Mouse (Mus musculus): ENCODE measurements at regions not wholly inside any gene's neighbourhood (a gene's known extent, or its start where the extent isn't known, plus 50 kb on each side); places are given as distances from the start of the nearest gene placed in this dataset.
"Not testable (repeated sequence)": the region's sequence is repeated elsewhere in the genome, so short reads cannot be mapped to it uniquely, and the experiment has no call there.

- DNase-seq (ENCODE audit: low read depth, low spot score), result no peak
Observed at GRCm38 (mm10) chr13:60471602-60472001, 130.1 kb upstream of the Dapk1 start.

- DNase-seq (ENCODE audit: low read depth, low spot score), result no peak
Observed at GRCm38 (mm10) chr13:60476366-60476765, 125.4 kb upstream of the Dapk1 start.

- DNase-seq (ENCODE audit: low read depth, low spot score), result no peak
Observed at GRCm38 (mm10) chr13:60478301-60478700, 123.4 kb upstream of the Dapk1 start.

- no peak for DNase-seq (ENCODE audit: low read depth, low spot score)
Observed at GRCm38 (mm10) chr13:60479043-60479861, 122.5 kb upstream of the Dapk1 start.

- DNase-seq (ENCODE audit: low read depth, low spot score), result no peak
Observed at GRCm38 (mm10) chr13:60479862-60480730, 121.7 kb upstream of the Dapk1 start.

- no peak for DNase-seq (ENCODE audit: low read depth, low spot score)
Observed at GRCm38 (mm10) chr13:60480731-60481431, 120.9 kb upstream of the Dapk1 start.

GRCm38 (mm10) chr13:60481451-60481850 lies 120.3 kb upstream of the Dapk1 start:
- not testable (repeated sequence) for DNase-seq (ENCODE audit: low read depth, low spot score)

- DNase-seq (ENCODE audit: low read depth, low spot score), result no peak
Observed at GRCm38 (mm10) chr13:60481946-60482345, 119.8 kb upstream of the Dapk1 start.

- DNase-seq (ENCODE audit: low read depth, low spot score), result no peak
Observed at GRCm38 (mm10) chr13:60486105-60486504, 115.6 kb upstream of the Dapk1 start.

- no peak for DNase-seq (ENCODE audit: low read depth, low spot score)
Observed at GRCm38 (mm10) chr13:60486871-60487270, 114.9 kb upstream of the Dapk1 start.

- DNase-seq (ENCODE audit: low read depth, low spot score), result no peak
Observed at GRCm38 (mm10) chr13:60488131-60488883, 113.4 kb upstream of the Dapk1 start.

GRCm38 (mm10) chr13:60488884-60489265 lies 112.9 kb upstream of the Dapk1 start:
- no peak for DNase-seq (ENCODE audit: low read depth, low spot score)

GRCm38 (mm10) chr13:60491948-60492464 lies 109.7 kb upstream of the Dapk1 start:
- DNase-seq (ENCODE audit: low read depth, low spot score), result no peak

- DNase-seq (ENCODE audit: low read depth, low spot score), result no peak
Observed at GRCm38 (mm10) chr13:60493836-60494235, 107.9 kb upstream of the Dapk1 start.

GRCm38 (mm10) chr13:60497714-60498400 lies 103.9 kb upstream of the Dapk1 start:
- DNase-seq (ENCODE audit: low read depth, low spot score), result no peak

GRCm38 (mm10) chr13:60504196-60504595 lies 97.6 kb upstream of the Dapk1 start:
- DNase-seq (ENCODE audit: low read depth, low spot score), result no peak

- DNase-seq (ENCODE audit: low read depth, low spot score), result no peak
Observed at GRCm38 (mm10) chr13:60507611-60508010, 94.1 kb upstream of the Dapk1 start.

GRCm38 (mm10) chr13:60508054-60508453 lies 93.7 kb upstream of the Dapk1 start:
- DNase-seq (ENCODE audit: low read depth, low spot score), result no peak

- DNase-seq (ENCODE audit: low read depth, low spot score), result no peak
Observed at GRCm38 (mm10) chr13:60508856-60509255, 92.9 kb upstream of the Dapk1 start.

- no peak for DNase-seq (ENCODE audit: low read depth, low spot score)
Observed at GRCm38 (mm10) chr13:60511101-60511500, 90.6 kb upstream of the Dapk1 start.
